Mouse (Mus musculus) ZHBTc4 (cell line): ENCODE data around the gene Tmco3.
"Not testable (repeated sequence)": the region's sequence is repeated elsewhere in the genome, so short reads cannot be mapped to it uniquely, and the experiment has no call there.

Experiments
- DNase-seq: peaks from one replicate; pipeline ENCODE4 v3.0.0-alpha.2; 2011; ENCODE audit warnings: low read depth, low spot score

Gene Tmco3

GRCm38 (mm10) chr8:13306309-13306909 is 18.4 kb downstream of the Tmco3 start:
- DNase-seq = no peak

- no peak for DNase-seq
Measured at GRCm38 (mm10) chr8:13306916-13307315, 18.9 kb downstream of the Tmco3 start.

GRCm38 (mm10) chr8:13314922-13315321 is 26.9 kb downstream of the Tmco3 start:
- no peak for DNase-seq

GRCm38 (mm10) chr8:13316671-13317070 is 28.7 kb downstream of the Tmco3 start:
- no peak for DNase-seq

GRCm38 (mm10) chr8:13326598-13326997 is 38.6 kb downstream of the Tmco3 start:
- peak; percentile 74 for DNase-seq

GRCm38 (mm10) chr8:13334671-13335070 is 46.7 kb downstream of the Tmco3 start:
- peak; percentile 71 for DNase-seq

GRCm38 (mm10) chr8:13337245-13337644 is 49.3 kb downstream of the Tmco3 start:
- DNase-seq = not testable (repeated sequence)

- no peak for DNase-seq
Measured at GRCm38 (mm10) chr8:13337678-13338077, 49.7 kb downstream of the Tmco3 start.

GRCm38 (mm10) chr8:13338255-13338860 is 50.4 kb downstream of the Tmco3 start, which contains the start of gene Tfdp1:
TSS of gene Tfdp1 (plus strand) at chr8:13338751.
- peak; percentile 95 for DNase-seq

GRCm38 (mm10) chr8:13338901-13339645 is 51.1 kb downstream of the Tmco3 start:
- DNase-seq = peak; percentile 70

- DNase-seq = peak; percentile 37
Measured at GRCm38 (mm10) chr8:13339646-13339990, 51.6 kb downstream of the Tmco3 start.

- DNase-seq = no peak
Measured at GRCm38 (mm10) chr8:13340650-13341049, 52.7 kb downstream of the Tmco3 start.

GRCm38 (mm10) chr8:13342340-13342739 is 54.4 kb downstream of the Tmco3 start:
- DNase-seq = no peak

GRCm38 (mm10) chr8:13343134-13343533 is 55.1 kb downstream of the Tmco3 start:
- DNase-seq = peak; percentile 21

- DNase-seq = no peak
Measured at GRCm38 (mm10) chr8:13350052-13350451, 62.1 kb downstream of the Tmco3 start.

GRCm38 (mm10) chr8:13351593-13351992 is 63.6 kb downstream of the Tmco3 start:
- DNase-seq = no peak

GRCm38 (mm10) chr8:13352601-13353000 is 64.6 kb downstream of the Tmco3 start:
- DNase-seq = no peak

- no peak for DNase-seq
Measured at GRCm38 (mm10) chr8:13353155-13353833, 65.3 kb downstream of the Tmco3 start.

- no peak for DNase-seq
Measured at GRCm38 (mm10) chr8:13353883-13354282, 65.9 kb downstream of the Tmco3 start.

GRCm38 (mm10) chr8:13356221-13356620 is 68.2 kb downstream of the Tmco3 start:
- DNase-seq = peak; percentile 69

GRCm38 (mm10) chr8:13356681-13357080 is 68.7 kb downstream of the Tmco3 start:
- DNase-seq = peak; percentile 43

- DNase-seq = no peak
Measured at GRCm38 (mm10) chr8:13360213-13360612, 72.2 kb downstream of the Tmco3 start.
